Mouse (Mus musculus) thymus, adult 2 months (tissue): ENCODE results near the gene 2900092C05Rik. TPM values are rescaled to one million over a fixed set of nuclear protein-coding genes. Genes with fewer than 3 reads are reported as not detected.

Experiments
- DNase-seq: peaks from one replicate; pipeline ENCODE4 v3.0.0; 2021
- H3K27ac ChIP-seq: fragments of 200-500 bp; 2 replicates; pipeline ENCODE4 v1.5.1; 2012; ENCODE audit warnings: low read length, control low read depth; ENCODE audit not compliant: control insufficient read depth, insufficient read depth
- H3K27me3 ChIP-seq: fragments of 200-500 bp; 2 replicates; pipeline ENCODE4 v1.6.1; 2012; ENCODE audit warnings: mild to moderate bottlenecking, low read length, moderate library complexity, mixed read lengths; ENCODE audit not compliant: control insufficient read depth, insufficient read depth
- H3K36me3 ChIP-seq: fragments of 200-500 bp; 2 replicates; pipeline ENCODE4 v1.6.1; 2012; ENCODE audit warnings: mild to moderate bottlenecking, low read length, moderate library complexity; ENCODE audit not compliant: control insufficient read depth, insufficient read depth
- H3K4me1 ChIP-seq: fragments of 200-500 bp; replicated peaks from 2 replicates; pipeline ENCODE4 v1.6.1; 2012; ENCODE audit warnings: low read length; ENCODE audit not compliant: control insufficient read depth, insufficient read depth
- H3K4me3 ChIP-seq: fragments of 200-500 bp; 2 replicates; pipeline ENCODE4 v1.5.1; 2012; ENCODE audit warnings: mild to moderate bottlenecking, low read length, control low read depth, moderate library complexity; ENCODE audit not compliant: control insufficient read depth, insufficient read depth
- CTCF ChIP-seq: fragments of 200-500 bp; IDR thresholded peaks from 2 replicates; pipeline ENCODE4 v1.5.1; 2012; ENCODE audit warnings: mild to moderate bottlenecking, control low read depth, low read length, moderate library complexity, borderline replicate concordance; ENCODE audit not compliant: control insufficient read depth, poor library complexity, insufficient read depth; ENCODE audit errors: extremely low read depth
- WGBS: fragments of 180-500 bp; shearing (Covaris S2); methylation state at CpG from one replicate; pipeline ENCODE4 v1.1.7; 2018; 5-methylcytosine and 5-hydroxymethylcytosine counted together
- polyA plus RNA-seq: library from polyadenylated mRNA; depleted of rRNA; stranded (reverse); fragments of >200 nt; gene quantifications from 2 replicates; pipeline ENCODE4 v1.2.3, GENCODE M21; 2012; rRNA removed

Gene 2900092C05Rik
- polyA plus RNA-seq, 1 experiment = not detected

- WGBS = 71% methylated on average over 1 of the region's 1 CpGs
- H3K27me3 ChIP-seq = no peaks in the 10 kb centered on the region
- no peak overlapping the region for H3K4me3 ChIP-seq
- no peaks in the 10 kb centered on the region for H3K4me1 ChIP-seq
- DNase-seq = no peak
- no peak for TF ChIP-seq CTCF
- H3K27ac ChIP-seq = no peak overlapping the region
- no peaks in the 10 kb centered on the region for H3K36me3 ChIP-seq
Observed at GRCm38 (mm10) chr7:12510913-12511312, 1.4 kb upstream of the 2900092C05Rik start.

Other genes starting within 250 kb of the 2900092C05Rik start
- gene Vmn1r81, start 244.2 kb upstream of the 2900092C05Rik start, polyA plus RNA-seq = not detected in 2 replicates
- gene Vmn1r82, start 212.1 kb upstream of the 2900092C05Rik start, polyA plus RNA-seq = not detected in 2 replicates
- not detected in 2 replicates for gene Vmn1r83, start 183.0 kb upstream of the 2900092C05Rik start, polyA plus RNA-seq
- not detected in 2 replicates for gene Vmn1r84, start 143.2 kb upstream of the 2900092C05Rik start, polyA plus RNA-seq
- 1.0 and 1.2 TPM in 2 replicates for gene Zfp551, start 89.8 kb upstream of the 2900092C05Rik start, polyA plus RNA-seq
- 6.5 and 7.6 TPM in 2 replicates for gene Zfp606, start 34.2 kb upstream of the 2900092C05Rik start, polyA plus RNA-seq
- gene Vmn2r53, start 96.3 kb downstream of the 2900092C05Rik start, polyA plus RNA-seq = not detected in 2 replicates
- gene Vmn2r54, start 127.8 kb downstream of the 2900092C05Rik start, polyA plus RNA-seq = not detected in 2 replicates
- gene Vmn2r55, start 172.5 kb downstream of the 2900092C05Rik start, polyA plus RNA-seq = not detected in 2 replicates
- not detected in 2 replicates for gene Vmn2r56, start 222.5 kb downstream of the 2900092C05Rik start, polyA plus RNA-seq